ENCODE assay signal across 8 mouse cellular contexts in genomic region chr15:77813639-77814375, GRCm38 (mm10). TPM values are rescaled to one million over a fixed set of nuclear protein-coding genes. Genes with fewer than 3 reads are reported as not detected.
DNase-seq lines count a peak whose midpoint lies in the region; ATAC-seq and TF ChIP-seq lines count a peak whose summit lies in the region.

No protein-coding gene starts in this region.

- 0 out of 2 replicates have a peak, but pooled peaks cover 7% of the 10 kb centered on the region for H3K36me3 ChIP-seq in hindbrain, embryonic 12.5 days
- H3K36me3 ChIP-seq in hindbrain, embryonic 16.5 days (ENCODE audit: control insufficient read depth, insufficient read depth, low read length), result peaks cover 10% of the 10 kb centered on the region
- H3K36me3 ChIP-seq in heart, embryonic 14.5 days (ENCODE audit: control insufficient read depth, insufficient read depth, low read length), result peaks cover 43% of the 10 kb centered on the region
- H3K36me3 ChIP-seq in liver, embryonic 14.5 days (replicated peaks; ENCODE audit: control insufficient read depth, insufficient read depth, low read depth), result peaks cover 14% of the 10 kb centered on the region

- no peak for TF ChIP-seq CTCF in Patski (IDR thresholded peaks at IDR 0.05)
- TF ChIP-seq CTCF in liver, embryonic 14.5 days (IDR thresholded peaks at IDR 0.05; ENCODE audit: low read depth), result peak; percentile 34

- no peak for DNase-seq in Patski (ENCODE audit: low read depth, low spot score)
- DNase-seq in liver, embryonic 14.5 days (ENCODE audit: low read depth in 3 of 3, low spot score in 3 of 3), result no peak
- DNase-seq in natural killer cell, adult 2 months (ENCODE audit: low spot score in 2 of 2), result no peak
- no peak for DNase-seq in ovary, postnatal 10 days (ENCODE audit: low spot score)
- no peak for DNase-seq in layer of hippocampus, postnatal 14 days (ENCODE audit: low spot score in 2 of 2)

- no peaks in the 10 kb centered on the region for H3K9me3 ChIP-seq in hindbrain, embryonic 12.5 days (replicated peaks)
- no peaks in the 10 kb centered on the region for H3K9me3 ChIP-seq in hindbrain, embryonic 16.5 days (ENCODE audit: control insufficient read depth, low read length)
- H3K9me3 ChIP-seq in heart, embryonic 14.5 days (ENCODE audit: control insufficient read depth, low read length), result no peaks in the 10 kb centered on the region
- no peaks in the 10 kb centered on the region for H3K9me3 ChIP-seq in liver, embryonic 14.5 days (ENCODE audit: control insufficient read depth, low read length)

- H3K27ac ChIP-seq in hindbrain, embryonic 12.5 days, result 0 out of 2 replicates have a peak overlapping the region, but pooled peaks have one; percentile 19
- no peak overlapping the region for H3K27ac ChIP-seq in hindbrain, embryonic 16.5 days (ENCODE audit: low read depth, low read length)
- peak overlapping the region; percentile 34 to 75 for H3K27ac ChIP-seq in heart, embryonic 14.5 days (replicated peaks in 1 of 2; ENCODE audit: control insufficient read depth in 1 of 2, insufficient read depth in 1 of 2, low read depth in 2 of 2, low read length in 2 of 2)
- H3K27ac ChIP-seq in liver, embryonic 14.5 days, result no peak overlapping the region

- H3K27me3 ChIP-seq in hindbrain, embryonic 12.5 days, result no peaks in the 10 kb centered on the region
- no peaks in the 10 kb centered on the region for H3K27me3 ChIP-seq in hindbrain, embryonic 16.5 days (replicated peaks; ENCODE audit: control insufficient read depth, insufficient read depth, low read length)
- H3K27me3 ChIP-seq in Patski, result no peaks in the 10 kb centered on the region
- no peaks in the 10 kb centered on the region for H3K27me3 ChIP-seq in heart, embryonic 14.5 days (ENCODE audit: control insufficient read depth, insufficient read depth, low read length)
- no peaks in the 10 kb centered on the region for H3K27me3 ChIP-seq in liver, embryonic 14.5 days (ENCODE audit: control insufficient read depth, insufficient read depth, low read length)

- POLR2A ChIA-PET in Patski (lab: Charles Lee), result interaction anchor here (0.6 to 2.1 kb wide), 8 partner anchors 11 to 76 kb away, joined by 3 to 6 read pairs (median 3); no protein-coding TSS in a partner anchor

- WGBS in hindbrain, embryonic 12.5 days, result 75% methylated on average over 6 of the region's 6 CpGs
- 77% methylated on average over 6 of the region's 6 CpGs for WGBS in hindbrain, embryonic 16.5 days
- 69% methylated on average over 6 of the region's 6 CpGs for WGBS in heart, embryonic 14.5 days
- 70% methylated on average over 6 of the region's 6 CpGs for WGBS in liver, embryonic 14.5 days (ENCODE audit: insufficient replicate concordance)

- CTCF ChIA-PET in Patski (lab: Charles Lee), result interaction anchor here (0.9 to 3.3 kb wide), 7 partner anchors 9 to 38 kb away, joined by 3 to 11 read pairs (median 3); no protein-coding TSS in a partner anchor

- TF ChIP-seq EP300 in liver, embryonic 14.5 days (IDR thresholded peaks at IDR 0.05; ENCODE audit: low read depth), result no peak

- no peak overlapping the region for H3K4me2 ChIP-seq in hindbrain, embryonic 12.5 days (replicated peaks)
- H3K4me2 ChIP-seq in hindbrain, embryonic 16.5 days (ENCODE audit: low read length), result no peak overlapping the region
- H3K4me2 ChIP-seq in heart, embryonic 14.5 days (ENCODE audit: low read length), result no peak overlapping the region
- H3K4me2 ChIP-seq in liver, embryonic 14.5 days (ENCODE audit: low read depth), result no peak overlapping the region

- in situ Hi-C loops in Patski (cut with MboI; ENCODE audit: low pct_unique_long_range_greater_than_20kb), result no loop called here

- H3K4me1 ChIP-seq in hindbrain, embryonic 12.5 days, result peaks cover 26% of the 10 kb centered on the region
- peaks cover 34% of the 10 kb centered on the region for H3K4me1 ChIP-seq in hindbrain, embryonic 16.5 days (ENCODE audit: control insufficient read depth, insufficient read depth, low read depth, low read length)
- peaks cover 54 to 89% of the 10 kb centered on the region in 2 experiments for H3K4me1 ChIP-seq in heart, embryonic 14.5 days (ENCODE audit: control insufficient read depth in 2 of 2, insufficient read depth in 2 of 2, low read length in 2 of 2)
- H3K4me1 ChIP-seq in liver, embryonic 14.5 days (replicated peaks; ENCODE audit: control insufficient read depth in 2 of 2, insufficient read depth in 2 of 2, low read length in 1 of 2), result peaks cover 0 to 36% of the 10 kb centered on the region in 2 experiments; a peak in 3 of 4 replicates

- no peak for ATAC-seq in hindbrain, embryonic 12.5 days (ENCODE audit: low FRiP score)
- ATAC-seq in hindbrain, embryonic 16.5 days, result no peak
- ATAC-seq in Patski, result peak; percentile 32
- ATAC-seq in heart, embryonic 14.5 days (ENCODE audit: insufficient number of reproducible peaks, insufficient read depth, low FRiP score, low read depth), result peak; percentile 17; the same call in 1 of the 2 replicates
- ATAC-seq in liver, embryonic 14.5 days (ENCODE audit: insufficient read depth), result 0 out of 2 replicates have a peak, but pooled peaks have one; percentile 14

- no peak overlapping the region for H3K4me3 ChIP-seq in hindbrain, embryonic 12.5 days
- no peak overlapping the region for H3K4me3 ChIP-seq in hindbrain, embryonic 16.5 days (ENCODE audit: low read length)
- no peak overlapping the region for H3K4me3 ChIP-seq in heart, embryonic 14.5 days (ENCODE audit: control insufficient read depth in 1 of 2, insufficient read depth in 1 of 2, low read depth in 1 of 2, low read length in 2 of 2)
- no peak overlapping the region for H3K4me3 ChIP-seq in liver, embryonic 14.5 days (ENCODE audit: insufficient read depth in 1 of 2, low read depth in 2 of 2, low read length in 2 of 2)

- no peak overlapping the region for H3K9ac ChIP-seq in hindbrain, embryonic 12.5 days
- H3K9ac ChIP-seq in hindbrain, embryonic 16.5 days (ENCODE audit: low read depth, low read length), result no peak overlapping the region
- H3K9ac ChIP-seq in heart, embryonic 14.5 days (ENCODE audit: low read length), result peak overlapping the region; percentile 22; the same call in 1 of the 2 replicates
- no peak overlapping the region; the same call in 1 of the 2 replicates for H3K9ac ChIP-seq in liver, embryonic 14.5 days (replicated peaks)

RNA-seq across cellular contexts. Expression of gene Myh9, which starts 28.2 kb away (rescaled TPM):
- 32.0 and 33.5 TPM in 2 replicates for polyA plus RNA-seq in hindbrain, embryonic 12.5 days (2016; fragmentation: Nextera tagmentation; extraction: Ambion mirVana)
- 8.4 and 11.8 TPM in 2 replicates for polyA plus RNA-seq in hindbrain, embryonic 16.5 days (2015; fragmentation: Nextera tagmentation; extraction: Ambion mirVana)
- 677 TPM for polyA plus RNA-seq in Patski (2021)
- polyA plus RNA-seq in heart, embryonic 14.5 days (2014; fragmentation: Nextera tagmentation; extraction: Ambion mirVana), result 31.0 and 32.8 TPM in 2 replicates
- polyA plus RNA-seq in liver, embryonic 14.5 days (2012; rRNA removed), result 14.2 and 21.9 TPM in 2 replicates
- 21.3 and 23.1 TPM in 2 replicates for polyA plus RNA-seq in liver, embryonic 14.5 days (2014; fragmentation: Nextera tagmentation; extraction: Ambion mirVana)
- total RNA-seq in layer of hippocampus, postnatal 14 days (2021), result 10 to 100 TPM; 80.9 to 86.7 TPM

RNA-seq across cellular contexts. Expression of gene Apol8, which starts 57.0 kb away (rescaled TPM):
- polyA plus RNA-seq in hindbrain, embryonic 12.5 days (2016; fragmentation: Nextera tagmentation; extraction: Ambion mirVana), result 0.22 and 0.47 TPM in 2 replicates
- polyA plus RNA-seq in hindbrain, embryonic 16.5 days (2015; fragmentation: Nextera tagmentation; extraction: Ambion mirVana), result 0.14 and 0.35 TPM in 2 replicates
- polyA plus RNA-seq in Patski (2021), result 0.37 TPM
- polyA plus RNA-seq in heart, embryonic 14.5 days (2014; fragmentation: Nextera tagmentation; extraction: Ambion mirVana), result not detected in 2 replicates
- polyA plus RNA-seq in liver, embryonic 14.5 days (2012; rRNA removed), result 32.6 and 43.9 TPM in 2 replicates
- polyA plus RNA-seq in liver, embryonic 14.5 days (2014; fragmentation: Nextera tagmentation; extraction: Ambion mirVana), result 12.7 and 13.5 TPM in 2 replicates
- total RNA-seq in layer of hippocampus, postnatal 14 days (2021), result 1 to 10 TPM in 1 of 2 experiments, under 1 TPM in 1; 0.97 to 1.6 TPM

Comparison
In these comparisons a context has a peak if more than half of its experiments do, and no peak if none do; other contexts are left out.
1. H3K27ac ChIP-seq: peak in hindbrain, embryonic 12.5 days (single experiment) and heart, embryonic 14.5 days (2 of 2); none in hindbrain, embryonic 16.5 days (single experiment) and liver, embryonic 14.5 days (single experiment).
2. ATAC-seq: peak in Patski (single experiment), heart, embryonic 14.5 days (single experiment) and liver, embryonic 14.5 days (single experiment); none in hindbrain, embryonic 12.5 days (single experiment) and hindbrain, embryonic 16.5 days (single experiment).
3. RNA of gene Myh9, which starts 28.2 kb away (polyA plus RNA-seq): 677 TPM in Patski (single experiment); 32.0 to 33.5 TPM in hindbrain, embryonic 12.5 days, 31.0 to 32.8 TPM in heart, embryonic 14.5 days, 14.2 to 23.1 TPM in liver, embryonic 14.5 days and 8.4 to 11.8 TPM in hindbrain, embryonic 16.5 days; every median in the first group is over 10 times any median in the second.